Mouse (Mus musculus): ENCODE measurements around the gene Kcnip3. TPM values are rescaled to one million over a fixed set of nuclear protein-coding genes. Genes with fewer than 3 reads are reported as not detected.

The Kcnip3 gene
- total RNA-seq, 2 experiments from 2014 or later: 1.6 to 4.2 TPM

DNA sequence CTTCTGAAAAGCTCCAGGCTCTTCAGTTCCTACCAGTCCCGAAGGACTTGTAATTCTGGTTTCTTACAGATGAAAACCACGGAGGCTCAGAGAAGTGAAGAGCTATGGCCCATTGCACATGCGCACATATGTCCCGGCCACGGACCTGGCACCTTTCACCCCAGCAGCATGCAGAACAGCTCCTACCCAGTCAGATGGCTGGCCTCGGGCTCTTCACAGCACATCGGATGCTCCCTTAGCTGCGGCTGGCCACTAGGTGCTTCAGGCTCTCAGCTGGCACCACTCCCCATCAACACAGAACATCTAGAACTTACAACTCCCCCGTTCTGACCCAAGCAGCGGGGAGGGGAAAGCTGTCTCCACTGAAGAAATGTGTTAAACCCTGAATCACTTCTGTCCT lies 42.1 kb downstream of the Kcnip3 start:
- ATAC-seq (replicated peaks; ENCODE audit: low FRiP score, poor library complexity, severe bottlenecking): no peak

DNA sequence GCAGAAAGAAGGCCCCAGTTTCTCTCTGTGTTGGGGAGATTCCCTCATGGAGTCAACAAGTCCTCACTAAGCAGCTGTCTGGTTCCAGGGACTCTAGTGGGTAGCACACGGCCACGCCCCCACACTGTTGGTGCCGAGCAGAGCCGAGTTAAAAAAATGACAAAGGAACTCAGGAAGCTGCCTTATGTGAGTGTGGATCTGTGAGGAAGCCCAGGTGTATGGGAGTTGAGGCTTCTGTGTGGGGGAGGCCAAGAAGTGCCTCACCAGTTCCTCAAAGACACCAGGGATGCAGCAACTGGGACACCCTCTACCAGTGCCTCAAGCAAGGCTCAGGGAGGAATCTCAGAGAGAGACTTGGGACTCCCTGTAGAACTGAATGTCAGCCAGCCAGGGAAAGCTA lies 42.7 kb downstream of the Kcnip3 start:
- no peak for ATAC-seq (replicated peaks; ENCODE audit: low FRiP score, poor library complexity, severe bottlenecking)

GRCm38 (mm10) chr2:127472279-127472678 lies 49.6 kb downstream of the Kcnip3 start:
- ATAC-seq (replicated peaks; ENCODE audit: low FRiP score, poor library complexity, severe bottlenecking): no peak

DNA sequence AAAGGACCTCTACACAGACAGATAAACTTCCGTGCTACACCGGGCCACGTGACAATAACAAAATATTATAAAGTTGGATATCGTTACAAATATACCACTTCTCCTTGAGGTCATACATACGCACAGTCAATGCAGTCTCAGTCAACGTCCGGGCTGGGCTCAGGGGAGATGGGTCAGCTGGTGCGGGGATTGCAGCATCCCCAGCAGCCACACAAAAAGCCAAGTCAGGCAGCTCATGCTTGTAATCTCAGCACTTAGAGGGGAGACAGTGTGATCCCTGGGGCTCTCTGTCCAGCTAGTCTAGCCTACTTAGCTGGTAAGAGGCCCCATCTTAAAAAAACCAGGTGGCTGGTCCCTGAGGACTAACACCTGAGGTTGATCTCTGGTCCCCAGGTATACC lies 50.6 kb downstream of the Kcnip3 start:
- no peak for ATAC-seq (replicated peaks; ENCODE audit: low FRiP score, poor library complexity, severe bottlenecking)

- ATAC-seq (replicated peaks; ENCODE audit: low FRiP score, poor library complexity, severe bottlenecking): no peak
Measured at GRCm38 (mm10) chr2:127470661-127471060, 51.2 kb downstream of the Kcnip3 start.

DNA sequence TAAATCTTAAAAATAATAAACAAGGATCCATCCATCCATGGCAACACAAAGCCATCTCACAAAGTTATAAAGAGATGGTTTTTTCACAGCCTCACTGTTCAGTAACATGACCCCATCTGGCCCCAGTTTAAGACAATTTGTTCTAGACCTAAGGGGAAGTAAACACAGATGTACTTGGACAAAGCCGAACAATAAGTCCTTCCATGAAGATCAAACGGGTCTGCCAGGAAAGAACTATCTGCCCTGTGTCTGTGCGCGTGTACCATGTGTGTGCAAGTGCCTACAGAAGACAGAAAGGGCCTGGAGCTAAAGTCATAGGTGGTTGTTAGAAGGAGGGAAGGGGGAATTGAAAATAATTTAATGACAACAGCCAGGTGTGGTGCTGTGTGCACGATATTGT lies 51.7 kb downstream of the Kcnip3 start:
- no peak for ATAC-seq (replicated peaks; ENCODE audit: low FRiP score, poor library complexity, severe bottlenecking)

DNA sequence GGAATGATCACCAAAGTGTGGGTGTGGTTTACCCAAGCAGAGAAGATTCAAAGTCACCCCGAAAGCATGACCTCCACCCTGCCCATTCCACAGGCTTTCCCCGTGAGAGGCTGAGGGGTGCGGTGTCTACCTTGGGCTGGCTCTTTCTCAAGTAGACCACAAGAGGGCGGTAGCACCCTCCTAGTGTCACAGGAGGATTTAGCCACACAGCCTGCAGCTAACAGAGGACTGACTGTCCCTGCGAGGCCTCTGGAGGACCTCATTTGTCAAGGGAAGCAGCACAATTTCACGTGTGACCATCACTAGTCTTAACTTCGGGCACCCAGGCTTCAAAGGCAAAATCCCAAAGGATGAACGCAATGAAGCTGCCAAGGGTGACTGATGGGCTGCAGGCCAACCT lies 59.6 kb downstream of the Kcnip3 start:
- 0 out of 2 replicates have a peak, but pooled peaks have one; percentile 46 for ATAC-seq (replicated peaks; ENCODE audit: low FRiP score, poor library complexity, severe bottlenecking)

GRCm38 (mm10) chr2:127461351-127461750 lies 60.5 kb downstream of the Kcnip3 start:
- no peak for ATAC-seq (replicated peaks; ENCODE audit: low FRiP score, poor library complexity, severe bottlenecking)

DNA sequence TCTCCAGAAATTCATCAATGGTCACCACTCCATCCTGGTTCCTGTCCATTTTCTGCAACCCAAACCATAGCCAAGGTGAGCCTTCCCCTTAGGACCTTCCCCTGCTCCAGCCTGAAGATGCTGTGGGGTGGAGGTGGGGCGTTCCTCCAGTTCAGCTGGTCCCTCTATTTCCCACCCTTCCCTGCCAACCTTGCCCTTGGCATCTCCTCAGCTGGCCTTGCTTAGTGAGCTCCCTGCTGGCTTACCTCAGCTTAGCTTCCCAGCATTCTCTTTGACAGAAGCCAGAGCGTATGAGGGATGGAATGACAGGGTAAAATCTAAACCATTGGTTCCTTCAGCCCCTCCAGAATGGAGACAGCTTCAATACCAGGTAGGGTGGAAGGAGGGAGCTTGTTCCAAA lies 62.6 kb downstream of the Kcnip3 start:
- no peak for ATAC-seq (replicated peaks; ENCODE audit: low FRiP score, poor library complexity, severe bottlenecking)

GRCm38 (mm10) chr2:127453764-127454163 lies 68.1 kb downstream of the Kcnip3 start:
- peak; percentile 69 for ATAC-seq (replicated peaks; ENCODE audit: low FRiP score, poor library complexity, severe bottlenecking)

GRCm38 (mm10) chr2:127453141-127453540 lies 68.8 kb downstream of the Kcnip3 start:
- ATAC-seq (replicated peaks; ENCODE audit: low FRiP score, poor library complexity, severe bottlenecking): no peak

DNA sequence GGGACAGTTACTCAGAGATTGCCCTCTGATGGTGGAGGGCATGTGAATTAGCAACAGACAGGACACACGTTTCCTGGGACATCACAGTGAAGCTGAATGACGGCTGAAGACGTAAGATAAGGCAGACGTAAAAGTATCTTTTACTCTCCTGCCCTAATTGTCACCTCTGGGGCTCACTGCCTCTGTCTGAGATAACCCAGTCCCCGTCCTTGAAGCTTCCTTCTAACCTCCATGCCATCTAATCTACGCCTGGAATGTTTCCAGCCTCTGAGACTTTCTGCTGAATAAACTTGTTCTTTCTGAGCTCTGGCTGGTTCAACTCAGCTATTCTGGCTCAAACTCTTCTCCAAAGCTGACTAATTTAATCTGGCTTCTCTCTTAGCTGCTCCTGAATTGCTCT lies 70.1 kb downstream of the Kcnip3 start:
- no peak for ATAC-seq (replicated peaks; ENCODE audit: low FRiP score, poor library complexity, severe bottlenecking)

- ATAC-seq (replicated peaks; ENCODE audit: low FRiP score, poor library complexity, severe bottlenecking): no peak
Measured at GRCm38 (mm10) chr2:127449691-127450090, 72.2 kb downstream of the Kcnip3 start.

- no peak for ATAC-seq (replicated peaks; ENCODE audit: low FRiP score, poor library complexity, severe bottlenecking)
Measured at GRCm38 (mm10) chr2:127446847-127447246, 75.0 kb downstream of the Kcnip3 start.

DNA sequence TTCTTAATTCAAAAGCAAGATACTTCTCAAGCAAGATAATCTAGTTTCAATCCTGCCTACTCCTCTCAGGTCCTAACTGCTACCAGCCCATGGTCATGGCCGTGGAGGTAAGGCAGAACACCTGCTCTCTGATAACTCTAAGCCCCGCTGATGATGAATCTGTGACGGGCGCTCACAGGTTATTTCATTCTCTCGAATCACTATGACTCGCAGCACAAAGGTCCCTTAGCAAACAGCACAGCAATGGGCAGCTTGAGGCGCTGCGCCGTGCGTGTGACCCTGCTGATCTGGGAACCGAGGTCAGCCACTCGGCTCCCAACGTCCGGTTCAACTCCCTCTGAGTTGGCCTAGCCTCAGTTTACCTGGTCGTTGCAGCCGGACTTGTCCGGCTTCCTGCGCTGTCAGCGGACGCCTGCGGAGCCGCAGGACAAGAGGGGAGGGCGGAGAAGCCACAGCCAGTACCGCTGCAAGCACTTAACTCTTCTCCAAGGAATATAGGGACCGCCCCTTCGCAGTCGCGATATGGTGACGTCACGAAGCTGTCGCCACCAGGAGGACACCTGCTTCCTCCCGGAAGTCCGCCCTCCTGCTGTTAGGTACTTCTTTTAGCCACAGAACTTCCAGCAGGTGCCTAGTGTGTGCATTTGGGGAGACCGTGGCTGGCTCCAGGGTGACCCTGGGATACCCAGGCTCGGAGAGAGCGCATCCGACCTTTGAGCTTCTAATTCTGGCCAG lies 77.7 kb downstream of the Kcnip3 start, which contains the start of gene Fahd2a:
Gene Fahd2a (minus strand): TSS at position 511 of the 735 bp plus-strand sequence.
- ATAC-seq (replicated peaks; ENCODE audit: low FRiP score, poor library complexity, severe bottlenecking): peak; percentile 95

DNA sequence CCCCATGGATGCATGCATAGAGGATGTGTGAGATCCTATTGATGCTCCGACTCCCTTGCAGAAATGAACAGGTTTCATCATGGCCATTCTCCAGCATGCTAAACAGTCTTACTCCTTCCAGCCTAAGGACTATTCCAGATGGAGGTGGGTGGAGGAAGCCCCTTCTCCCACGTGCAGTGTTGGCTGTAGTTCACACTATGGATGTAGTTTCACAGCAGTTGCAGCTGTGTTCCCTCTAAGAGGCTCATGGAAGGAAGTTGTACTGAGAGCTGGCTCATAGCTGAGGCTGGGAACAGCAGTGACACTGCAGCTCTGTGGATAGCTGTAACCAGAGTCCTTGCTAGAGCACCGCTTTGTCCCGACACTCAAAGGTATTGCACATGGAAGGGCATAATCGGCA lies 84.2 kb downstream of the Kcnip3 start:
- ATAC-seq (replicated peaks; ENCODE audit: low FRiP score, poor library complexity, severe bottlenecking): no peak

DNA sequence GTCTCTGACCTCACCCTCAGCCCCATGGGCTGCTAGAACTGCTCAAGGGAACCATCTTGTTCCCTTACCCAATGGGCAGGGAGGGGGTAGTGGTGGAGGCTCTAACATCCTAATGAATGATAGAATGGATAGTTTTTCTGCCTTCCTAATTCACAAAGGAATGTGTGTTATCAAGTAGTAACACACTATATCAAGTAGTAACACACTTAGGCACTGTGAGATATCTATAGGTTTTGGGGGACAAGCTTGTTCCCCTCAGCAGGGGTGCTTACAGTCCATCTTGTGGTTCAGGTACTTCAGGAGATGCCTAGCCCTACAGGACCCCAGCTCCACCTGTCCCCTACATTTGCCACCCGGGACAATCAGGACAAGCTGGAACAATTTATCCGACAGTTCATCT lies 86.3 kb downstream of the Kcnip3 start:
- ATAC-seq (replicated peaks; ENCODE audit: low FRiP score, poor library complexity, severe bottlenecking): no peak

DNA sequence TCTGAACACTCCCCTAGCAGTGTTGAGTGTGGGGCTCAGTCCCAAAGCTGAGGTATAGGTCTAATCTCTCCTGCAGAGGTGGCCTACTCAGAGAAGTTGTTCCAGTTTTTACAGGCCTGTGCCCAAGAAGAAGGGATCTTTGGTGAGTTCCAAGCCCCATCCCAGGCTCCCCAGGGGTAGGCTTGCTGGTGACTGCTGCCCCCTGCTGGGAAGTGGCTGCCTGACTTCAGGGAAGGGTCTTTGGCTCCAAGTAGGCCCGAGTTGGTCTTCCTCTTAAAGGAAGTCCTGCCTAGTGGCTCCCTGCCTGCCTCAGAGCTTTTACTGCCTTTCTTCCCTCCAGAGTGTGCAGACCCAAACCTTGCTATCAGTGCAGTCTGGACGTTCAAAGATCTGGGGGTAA lies 86.8 kb downstream of the Kcnip3 start:
- no peak for ATAC-seq (replicated peaks; ENCODE audit: low FRiP score, poor library complexity, severe bottlenecking)

- ATAC-seq (replicated peaks; ENCODE audit: low FRiP score, poor library complexity, severe bottlenecking): no peak
Measured at GRCm38 (mm10) chr2:127433487-127434295, 88.2 kb downstream of the Kcnip3 start.

- no peak for ATAC-seq (replicated peaks; ENCODE audit: low FRiP score, poor library complexity, severe bottlenecking)
Measured at GRCm38 (mm10) chr2:127430238-127430637, 91.7 kb downstream of the Kcnip3 start.

DNA sequence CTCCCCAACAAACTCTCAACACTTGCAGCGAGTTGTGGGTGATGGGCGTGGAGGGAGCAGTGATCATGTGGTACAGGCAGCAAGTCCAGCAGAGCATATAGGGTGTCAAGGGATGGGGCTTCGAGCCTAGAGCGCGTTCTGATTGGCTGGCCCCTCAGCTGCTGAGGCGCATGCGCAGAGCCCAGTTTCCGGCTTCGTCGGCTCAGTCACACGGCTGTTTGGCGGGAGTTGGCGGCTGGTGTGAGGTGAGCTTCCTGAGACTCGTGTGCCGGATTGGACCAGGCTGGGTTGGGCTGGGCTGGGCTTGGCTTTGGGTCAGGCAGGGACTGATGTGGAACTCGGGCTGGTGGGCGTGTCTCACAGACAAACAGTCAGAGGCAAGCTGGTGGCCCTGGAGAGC lies 96.9 kb downstream of the Kcnip3 start, which contains the start of gene Gpat2:
Gene Gpat2 (plus strand): TSS at position 223 of the 400 bp plus-strand sequence.
- ATAC-seq (replicated peaks; ENCODE audit: low FRiP score, poor library complexity, severe bottlenecking): no peak

All from erythroid progenitor cell, adult 5-6 weeks (primary cell).